Mouse (Mus musculus) testis, postnatal 14 days (tissue): ENCODE results near the gene Lcn10.
"Not testable (repeated sequence)": the region's sequence is repeated elsewhere in the genome, so short reads cannot be mapped to it uniquely, and the experiment has no call there.

Source experiments
- DNase-seq: peaks from one replicate; pipeline ENCODE4 v3.0.0; 2021; ENCODE audit warnings: low spot score

Lcn10 gene

DNA sequence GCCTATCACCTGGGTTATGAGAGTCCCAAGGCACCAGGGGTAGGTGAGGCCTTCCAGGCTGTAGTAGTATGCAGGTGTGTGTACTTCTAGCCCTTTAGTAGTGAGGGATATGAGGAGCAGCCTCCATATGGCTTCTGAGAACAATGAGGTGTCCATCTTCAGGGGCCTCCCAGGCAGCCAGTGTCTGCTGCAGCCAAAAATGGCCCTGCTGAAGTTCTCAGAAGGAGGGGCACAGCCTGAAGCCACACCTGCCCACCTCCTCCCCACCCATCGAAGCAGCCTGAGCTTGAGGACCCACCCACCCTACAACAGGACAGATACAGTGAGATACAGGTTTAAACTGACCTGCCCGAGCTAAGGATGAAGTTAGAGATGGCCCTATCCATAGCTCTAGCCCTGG, at the start of gene Lcn10:
Lcn10 (plus strand) TSS at position 301 of the 400 bp plus-strand sequence.
- no peak for DNase-seq

DNA sequence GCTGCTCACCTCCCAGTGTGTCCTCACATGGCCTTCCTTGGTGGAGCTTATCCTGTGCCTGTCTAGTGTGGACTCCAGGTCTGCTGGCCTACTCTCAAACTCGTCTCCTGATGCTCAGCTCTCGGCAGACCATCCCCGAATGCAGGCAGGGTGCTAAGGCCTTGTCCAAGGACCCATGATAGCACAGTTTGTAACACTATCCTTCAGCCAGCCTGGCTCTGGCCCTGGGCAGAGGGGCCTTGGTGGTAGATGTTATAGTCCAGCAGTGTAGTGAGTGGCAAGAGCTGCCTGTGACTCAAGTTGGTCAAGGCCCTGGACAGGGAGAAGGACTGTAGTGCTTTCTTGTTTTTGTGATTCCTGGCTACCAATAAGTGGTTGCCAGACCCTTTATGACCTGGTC, 48.9 kb upstream of the Lcn10 start:
- DNase-seq: no peak

DNA sequence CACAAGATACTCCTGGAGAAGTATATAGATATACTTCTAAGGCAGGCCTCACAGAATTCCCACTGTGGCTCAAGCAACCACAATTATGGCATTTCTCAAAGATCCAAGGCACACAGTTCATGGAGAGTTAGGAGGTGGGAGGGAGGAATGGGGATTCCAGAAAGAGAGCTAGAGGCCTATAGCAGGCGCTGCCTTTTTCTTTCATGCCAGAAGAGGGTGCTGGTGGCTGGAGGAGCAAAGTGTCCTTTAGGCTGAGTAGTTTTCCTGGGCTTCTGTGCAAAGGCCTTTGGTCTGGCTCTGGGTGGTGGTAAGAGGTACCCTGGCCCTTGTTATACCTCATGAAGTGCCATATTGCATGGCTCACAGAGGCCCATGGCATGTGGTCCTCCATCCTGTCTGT, 48.5 kb upstream of the Lcn10 start:
- DNase-seq: no peak

DNA sequence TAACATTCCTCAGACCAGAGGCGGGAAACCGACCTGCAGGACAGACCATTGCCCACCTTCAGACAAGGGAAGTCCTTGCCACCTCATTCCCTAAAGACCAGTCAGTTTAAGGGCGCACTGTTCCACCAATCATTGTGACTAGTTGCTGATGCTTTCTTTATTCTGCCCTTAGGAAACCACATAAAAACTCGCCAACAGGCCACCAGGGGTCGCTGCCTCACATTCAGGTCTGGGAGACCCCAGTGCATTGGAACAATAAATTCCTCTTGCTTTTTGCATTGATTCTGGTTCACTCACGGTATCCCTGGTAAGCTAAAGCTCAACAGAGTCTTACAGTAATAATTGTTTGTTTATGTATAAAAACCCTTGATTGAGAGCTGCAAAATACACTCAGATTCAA, 42.6 kb upstream of the Lcn10 start:
- no peak for DNase-seq

DNA sequence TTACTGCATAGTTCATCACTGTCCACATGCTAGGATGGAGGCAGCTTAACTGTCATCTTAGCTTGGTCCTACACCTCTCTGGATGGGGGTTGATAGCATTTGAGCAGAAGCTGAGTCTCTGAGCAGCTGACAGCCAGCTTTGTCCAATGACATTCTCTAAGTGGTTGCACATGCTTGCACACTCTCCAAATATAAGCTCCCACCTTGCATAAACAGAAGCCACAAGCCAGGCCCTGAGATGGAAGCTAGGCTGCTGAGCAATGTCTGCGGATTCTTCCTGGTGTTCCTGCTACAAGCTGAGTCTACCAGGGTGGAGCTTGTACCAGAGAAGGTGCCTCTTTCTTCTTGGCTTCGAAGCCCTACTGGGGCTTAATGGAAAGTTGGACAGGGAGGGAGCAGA, 29.6 kb upstream of the Lcn10 start, which contains the start of gene Lcn8:
Lcn8 (plus strand) TSS at position 219 of the 400 bp plus-strand sequence.
- DNase-seq: no peak

DNA sequence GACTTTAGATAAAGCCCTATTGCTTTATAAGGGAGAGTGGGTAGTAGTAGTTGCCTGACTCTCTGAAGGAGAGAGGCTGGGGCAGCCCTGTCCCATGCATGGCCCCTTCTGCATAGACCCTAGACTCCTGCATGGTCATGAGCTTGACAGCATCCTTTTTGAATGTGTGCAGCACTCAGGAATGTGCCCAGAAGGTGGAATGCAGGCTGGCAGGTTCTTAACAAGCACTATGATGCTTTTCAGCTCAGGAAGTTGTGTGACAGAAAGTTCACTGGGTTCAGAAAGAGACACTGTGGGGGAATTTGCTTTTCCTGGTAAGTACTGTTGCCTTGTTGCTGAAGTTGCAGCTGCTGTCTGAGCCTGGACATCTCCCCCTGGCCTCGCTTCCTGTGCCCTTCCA, 28.0 kb upstream of the Lcn10 start:
- DNase-seq: no peak

DNA sequence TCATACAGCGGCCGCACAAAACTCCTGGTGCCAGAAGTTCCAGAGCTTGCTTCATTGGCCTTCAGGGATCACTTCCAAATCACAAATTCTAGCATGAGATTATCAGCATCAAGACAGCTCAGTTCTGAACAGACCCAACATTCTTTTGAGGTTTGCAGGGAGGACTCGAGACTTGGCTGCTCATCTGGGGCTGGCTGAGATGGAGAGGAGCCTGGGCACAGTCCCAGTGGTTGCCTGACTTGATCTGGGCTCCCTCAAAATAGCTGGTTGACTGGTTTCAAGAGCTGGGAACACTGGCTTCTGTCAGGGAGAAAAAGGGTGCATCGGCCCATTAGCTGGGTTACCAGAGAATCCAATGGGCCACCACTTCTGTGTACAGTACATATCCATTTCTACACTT, 25.8 kb upstream of the Lcn10 start:
- DNase-seq: no peak

DNA sequence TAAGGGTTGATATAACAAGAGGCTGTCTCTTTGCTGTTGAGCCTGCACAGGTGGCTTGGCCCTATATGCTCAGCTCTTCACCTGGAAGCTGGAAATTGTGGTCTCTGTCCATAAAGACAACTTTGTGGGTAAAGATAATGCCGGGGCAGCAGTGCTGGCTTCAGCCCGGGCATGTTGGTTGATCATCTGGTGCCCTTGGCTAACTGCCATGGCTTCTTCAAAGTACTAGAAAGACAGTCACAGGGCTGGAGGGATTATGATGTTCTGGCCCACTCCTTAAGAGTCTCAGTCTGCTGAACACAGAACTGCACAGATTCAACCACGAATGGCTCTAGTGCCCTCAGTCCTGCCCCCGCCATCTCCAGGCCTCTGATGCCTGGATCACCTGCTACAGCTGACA, 25.3 kb upstream of the Lcn10 start:
- no peak for DNase-seq

DNA sequence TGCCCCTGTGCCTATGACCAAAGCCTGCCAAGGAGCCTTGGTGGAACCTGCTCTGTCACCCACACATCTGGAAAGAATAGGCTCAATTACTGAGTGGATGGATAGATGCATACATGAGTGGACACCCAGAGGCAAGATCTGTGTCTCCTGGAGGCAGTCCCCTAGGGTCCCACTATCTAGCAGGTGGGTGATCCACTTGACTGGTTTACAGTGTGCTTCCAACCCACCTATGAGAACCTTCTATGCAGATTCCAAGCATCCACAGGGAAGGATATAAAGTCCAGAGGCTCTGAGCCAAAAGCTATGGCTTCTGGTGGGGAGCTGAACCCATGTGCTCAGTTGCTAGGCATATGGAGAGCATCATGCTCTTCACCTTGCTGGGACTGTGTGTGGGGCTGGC, 24.9 kb upstream of the Lcn10 start, which contains the start of gene Lcn5:
Lcn5 (plus strand) TSS at position 301 of the 400 bp plus-strand sequence.
- DNase-seq: no peak

DNA sequence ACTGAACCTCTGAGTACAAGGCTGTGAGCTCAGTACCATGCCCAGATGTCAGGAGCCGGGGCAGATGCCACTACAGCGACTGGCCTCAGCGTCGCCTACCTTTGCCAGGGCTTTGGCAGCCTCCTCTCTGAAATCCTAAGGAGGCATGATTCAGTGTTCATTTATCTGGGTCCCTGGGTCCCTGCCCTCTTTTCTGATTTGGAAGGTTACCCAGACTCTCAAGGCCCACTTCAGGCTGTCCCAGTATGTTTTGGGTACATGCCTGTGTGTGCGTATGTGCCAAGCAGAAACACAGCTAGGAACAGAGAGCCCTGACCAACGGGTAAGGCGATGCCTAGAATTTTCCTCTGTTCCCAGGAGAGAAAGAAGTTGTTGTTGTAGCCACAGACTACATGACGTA, 22.2 kb upstream of the Lcn10 start:
- no peak for DNase-seq

DNA sequence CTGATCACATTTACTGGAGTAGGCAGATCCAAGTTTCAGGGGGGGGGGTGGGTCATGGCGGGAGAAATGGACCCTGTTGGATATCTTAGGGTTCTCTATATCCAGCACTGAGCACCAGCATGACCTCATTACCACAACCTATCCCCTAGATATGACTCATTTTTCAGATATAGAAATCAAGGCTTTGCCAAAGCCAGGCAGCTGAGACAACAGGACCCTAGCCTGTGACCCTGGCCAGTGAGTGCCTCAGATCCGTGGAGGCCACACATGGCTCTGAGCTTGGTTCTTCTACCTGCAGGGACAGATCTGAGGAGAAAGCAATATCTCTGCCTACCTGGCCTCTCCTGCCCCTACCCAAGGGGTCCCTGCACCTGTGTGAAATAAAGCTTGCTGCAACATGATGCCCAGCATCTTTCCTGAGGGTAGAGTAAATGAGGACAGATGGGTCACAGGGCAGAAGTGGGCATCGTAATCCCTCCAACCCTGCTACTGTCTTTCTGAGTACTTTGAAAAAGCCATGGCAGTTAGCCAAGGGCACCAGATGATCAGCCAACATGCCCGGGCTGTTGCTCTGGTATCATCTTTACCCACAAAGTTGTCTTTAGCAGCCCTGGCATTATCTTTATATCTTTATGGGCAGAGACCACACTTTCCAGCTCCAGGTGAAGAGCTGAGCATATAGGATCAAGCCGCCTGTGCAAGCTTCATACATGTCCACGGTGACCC, 21.1 kb upstream of the Lcn10 start:
- DNase-seq: no peak

DNA sequence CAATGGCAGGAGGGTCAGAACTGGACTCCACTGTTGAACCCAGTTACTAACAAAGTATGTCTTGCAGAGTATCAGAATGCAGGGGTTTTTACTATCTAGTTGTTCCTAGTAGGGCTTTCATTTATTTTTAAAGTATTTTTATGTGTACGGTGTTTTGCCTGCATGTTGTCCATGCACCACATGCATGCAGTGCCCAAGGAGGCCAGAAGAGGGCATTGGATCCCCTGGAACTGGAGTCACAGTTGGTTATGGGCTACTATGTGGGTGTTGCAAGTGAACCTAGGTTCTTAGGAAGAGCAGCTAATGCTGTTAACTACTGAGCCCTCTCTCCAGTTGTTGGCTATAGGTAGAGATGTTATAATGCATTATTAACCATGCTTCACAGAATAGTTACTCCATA, 19.0 kb upstream of the Lcn10 start:
- DNase-seq: no peak

DNA sequence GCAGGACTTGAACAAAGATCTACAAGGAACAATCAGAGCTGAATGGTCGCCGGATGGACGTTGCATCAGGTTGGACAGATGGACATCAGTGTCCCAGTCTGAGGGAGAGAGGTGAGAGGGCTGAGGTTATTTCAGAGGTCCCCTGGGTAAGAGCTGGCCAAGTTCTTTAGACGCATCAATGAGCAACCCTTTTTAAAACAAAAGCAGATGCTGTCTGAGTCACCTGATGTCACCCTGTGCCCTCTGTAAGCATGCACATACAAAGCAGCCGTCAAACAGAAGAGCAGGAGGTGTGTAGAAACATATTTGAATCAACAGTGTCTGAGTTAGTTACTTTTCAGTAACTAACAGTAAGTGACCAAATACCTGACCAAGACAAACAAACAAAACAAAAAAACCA, 18.4 kb upstream of the Lcn10 start:
- DNase-seq: no peak

DNA sequence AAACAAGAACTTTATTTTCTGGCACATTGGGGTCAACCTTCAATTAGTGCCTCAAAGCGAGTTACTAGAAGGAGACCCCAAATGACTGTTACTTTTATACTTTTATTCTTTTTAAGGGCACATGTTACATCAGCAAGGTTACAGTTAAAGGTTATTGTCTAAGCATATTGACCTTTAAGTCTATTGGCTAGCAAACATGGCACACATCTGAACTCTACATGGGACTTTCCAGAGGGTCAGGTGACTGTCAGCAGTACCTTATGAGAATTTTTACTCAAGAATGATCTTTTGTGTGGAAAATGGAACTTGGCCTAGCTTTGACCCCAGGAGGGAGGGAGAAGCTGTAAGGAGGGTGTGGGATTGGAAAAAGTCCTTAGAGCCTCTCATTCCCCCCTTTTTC, 16.0 kb upstream of the Lcn10 start:
- DNase-seq: no peak

DNA sequence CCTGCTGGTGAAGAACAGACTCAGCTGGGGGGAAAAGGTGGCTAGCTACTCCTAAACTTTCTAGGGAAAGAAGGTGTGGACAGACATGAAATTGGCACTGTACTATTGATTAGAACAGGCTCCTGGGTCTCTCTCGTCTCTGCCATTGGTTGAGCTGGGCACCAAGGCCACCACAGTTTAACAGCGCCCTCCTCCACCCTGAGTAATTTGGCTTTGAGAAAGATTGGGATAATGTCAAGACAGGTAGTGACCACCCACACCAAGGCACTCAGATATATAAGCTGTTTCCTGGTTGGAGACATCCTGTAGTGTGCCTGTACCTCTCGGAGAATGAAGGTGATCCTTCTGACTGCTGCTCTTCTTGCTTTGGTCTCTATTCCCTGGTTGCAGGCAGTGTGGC, 6.0 kb upstream of the Lcn10 start, which contains the start of gene Lcn6:
Lcn6 (plus strand) TSS at position 301 of the 400 bp plus-strand sequence.
- no peak for DNase-seq

DNA sequence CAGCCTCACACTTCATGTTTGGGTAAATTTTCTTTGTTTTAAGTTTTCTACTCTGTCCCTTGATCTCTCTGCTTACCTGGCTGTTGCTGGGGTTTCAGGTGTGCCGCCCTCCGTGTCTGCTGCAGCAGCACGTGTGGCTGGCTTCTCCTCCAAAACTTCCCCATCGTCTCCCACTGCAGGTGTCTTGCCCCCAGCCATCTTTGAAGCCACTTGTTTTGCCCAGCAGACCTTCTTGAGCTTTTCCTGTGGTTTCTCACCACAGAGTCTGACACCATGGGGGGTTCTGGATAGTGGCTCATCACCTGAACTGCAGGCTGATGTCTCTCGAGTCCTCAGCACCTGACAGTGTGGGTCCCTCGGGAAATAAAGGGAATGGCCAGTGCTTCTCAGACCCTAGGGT, 3.0 kb upstream of the Lcn10 start:
- no peak for DNase-seq

DNA sequence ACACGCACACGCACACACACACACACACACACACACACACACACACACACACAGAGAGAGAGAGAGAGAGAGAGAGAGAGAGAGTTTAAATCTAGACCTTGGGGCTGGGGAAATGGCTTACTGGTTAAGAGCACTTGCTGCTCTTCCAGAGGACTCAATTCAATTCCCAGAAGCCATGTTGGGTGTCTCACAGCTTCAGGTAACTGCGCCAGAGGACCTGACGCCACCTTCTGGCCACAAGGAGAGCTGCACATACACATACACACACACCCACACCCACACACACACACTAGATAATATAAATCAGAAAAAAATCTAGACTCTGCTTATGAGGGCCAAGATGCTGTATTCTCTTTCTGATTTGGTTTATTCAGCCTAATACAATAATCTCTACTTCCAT, 4.4 kb downstream of the Lcn10 start:
- no peak for DNase-seq

DNA sequence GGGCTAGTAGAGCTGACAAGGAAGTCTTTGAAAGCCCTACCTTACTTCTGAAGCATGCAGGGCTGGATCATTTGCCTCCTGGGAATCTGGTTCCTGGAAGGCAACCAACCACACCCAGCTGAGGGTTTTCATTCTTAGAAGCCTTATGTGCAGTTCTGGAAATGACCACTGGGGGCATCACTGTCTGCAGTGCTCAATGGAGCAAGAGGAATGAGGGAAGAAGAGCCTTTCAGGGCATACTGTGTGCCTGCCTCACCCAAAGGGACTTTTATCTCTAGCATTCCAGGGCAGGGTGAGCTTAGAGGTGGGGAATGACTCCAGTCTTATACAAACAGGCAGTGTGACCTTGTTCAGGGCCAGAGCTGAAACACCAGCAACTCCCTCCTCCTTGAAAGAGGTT, 12.1 kb downstream of the Lcn10 start:
- DNase-seq: peak; percentile 48

DNA sequence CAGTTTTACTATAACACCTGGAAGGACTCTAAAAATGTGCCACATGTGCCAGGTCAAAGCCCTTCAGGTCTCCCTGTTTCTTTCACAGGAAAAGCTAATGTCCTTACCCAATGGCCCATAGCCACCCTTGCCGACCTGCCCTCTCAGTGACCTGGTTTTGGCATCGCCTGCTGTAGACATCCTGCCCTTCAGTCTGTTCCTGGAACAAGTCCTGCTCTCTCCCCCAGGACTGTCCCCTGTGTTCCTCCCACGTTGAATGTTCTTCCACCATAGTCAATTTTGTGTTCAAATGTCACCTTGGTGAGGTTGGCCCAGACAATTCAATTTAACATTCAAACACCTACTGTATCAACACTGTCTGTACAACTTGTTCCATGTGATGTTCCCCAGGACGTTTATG, 14.4 kb downstream of the Lcn10 start:
- DNase-seq: no peak

DNA sequence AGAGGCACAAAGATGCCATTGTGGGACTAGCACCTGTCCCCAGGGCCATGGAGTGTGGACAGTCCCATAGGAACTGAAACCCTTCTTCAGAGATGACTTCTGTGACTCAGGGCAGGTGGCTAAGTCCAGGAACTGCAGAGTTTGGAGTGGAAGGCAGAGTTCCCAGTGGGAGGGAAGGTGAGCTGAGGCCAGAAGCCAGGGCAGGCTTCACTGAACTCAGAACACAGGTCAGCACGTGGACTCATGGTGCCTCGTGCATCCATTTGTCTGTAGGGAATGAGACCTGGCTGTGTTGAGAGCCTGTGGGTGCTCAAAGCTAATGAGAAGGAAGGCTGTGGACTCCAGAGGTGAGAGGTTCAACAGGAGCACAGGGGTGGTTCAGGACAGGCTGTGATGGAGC, 16.2 kb downstream of the Lcn10 start:
- no peak for DNase-seq

DNA sequence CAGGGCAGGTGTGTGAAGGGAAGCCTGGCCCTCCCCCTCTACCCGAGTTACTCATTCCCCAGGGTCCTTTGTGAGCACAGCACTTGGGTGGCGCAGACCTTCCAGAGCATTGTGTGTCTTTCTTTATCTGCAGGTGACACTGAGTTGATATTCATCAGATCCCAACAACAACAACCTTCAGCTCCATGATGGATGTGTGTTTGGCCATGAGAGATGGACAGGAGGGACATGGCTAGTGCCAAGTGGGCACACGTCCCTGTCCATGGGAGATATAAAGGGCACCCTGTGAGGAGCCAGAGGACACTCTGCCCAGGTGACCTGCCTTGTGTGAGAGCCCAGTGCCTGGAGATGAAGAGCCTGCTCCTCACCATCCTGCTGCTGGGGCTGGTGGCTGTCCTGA, 17.2 kb downstream of the Lcn10 start, which contains the start of gene Obp2a:
Obp2a (plus strand) TSS at position 301 of the 400 bp plus-strand sequence.
- DNase-seq: not testable (repeated sequence)

DNA sequence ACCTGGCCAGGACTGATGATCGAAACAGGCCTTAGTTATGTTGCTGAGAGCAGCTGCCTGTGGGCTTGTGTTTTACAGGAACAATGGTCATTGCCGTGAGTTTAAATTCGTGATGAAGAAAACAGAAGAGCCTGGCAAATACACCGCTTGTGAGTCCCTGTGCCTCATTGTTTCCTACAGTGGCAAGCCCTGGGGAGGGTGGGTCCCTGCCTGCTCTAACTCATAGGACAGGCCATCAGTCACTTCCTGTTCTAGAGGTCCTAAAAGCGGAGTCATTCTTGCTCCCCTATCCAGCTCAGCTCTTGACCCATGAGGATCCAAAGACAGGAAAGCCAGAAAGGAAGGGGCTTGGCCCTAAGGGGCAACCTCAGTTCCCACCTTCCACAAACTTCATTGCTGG, 18.5 kb downstream of the Lcn10 start:
- no peak for DNase-seq

DNA sequence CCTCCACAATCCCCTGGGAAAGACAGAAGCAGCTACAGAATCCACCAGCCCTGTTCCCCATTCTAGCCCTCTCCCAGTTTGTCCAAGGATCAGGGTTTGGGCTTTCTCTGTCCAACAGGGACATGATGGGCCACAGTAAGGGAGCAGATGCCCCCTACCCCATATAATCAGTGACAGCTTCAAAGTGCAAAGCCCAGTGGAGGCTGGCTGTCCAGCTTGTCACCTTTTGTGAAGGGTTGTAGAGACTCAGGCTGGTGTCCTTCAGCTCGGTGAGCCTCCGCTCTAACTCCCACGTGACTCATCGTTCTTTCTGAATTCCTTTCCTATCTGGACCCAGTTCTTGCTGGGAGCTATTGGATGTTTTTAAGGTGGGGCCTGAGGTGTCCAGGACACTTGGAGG, 21.2 kb downstream of the Lcn10 start:
- no peak for DNase-seq
